Mouse (Mus musculus): ENCODE measurements around the gene Dag1. TPM values are rescaled to one million over a fixed set of nuclear protein-coding genes. Genes with fewer than 3 reads are reported as not detected.

Dag1 gene
- polyA plus RNA-seq, 1 experiment from 2014 or later, result 52.7 TPM

GRCm38 (mm10) chr9:108217936-108218543, 45.7 kb downstream of the Dag1 start:
- Histone ChIP-seq H3K4me2 (replicated peaks; ENCODE audit: low read depth) (no peak overlapping the region), H3K4me3 (ENCODE audit: low read depth, low read length) (no peak overlapping the region), H3K27ac (replicated peaks) (no peak overlapping the region), H3K27me3 (ENCODE audit: control insufficient read depth, insufficient read depth, low read length) (no peaks in the 10 kb centered on the region), H3K4me1 (replicated peaks; ENCODE audit: control insufficient read depth, insufficient read depth) (no peaks in the 10 kb centered on the region), H3K36me3 (ENCODE audit: control insufficient read depth, insufficient read depth, low read length) (peaks cover 10% of the 10 kb centered on the region), H3K9ac (ENCODE audit: low read length) (no peak overlapping the region), H3K9me3 (ENCODE audit: control insufficient read depth, low read length) (no peaks in the 10 kb centered on the region)
- WGBS, result 76% methylated on average over 11 of the region's 11 CpGs
- no peak for DNase-seq (ENCODE audit: low spot score)
- ATAC-seq (ENCODE audit: low FRiP score, low TSS enrichment), result no peak
- no peak for TF ChIP-seq EP300 (optimal IDR thresholded peaks at IDR 0.05)
- TF ChIP-seq CTCF (IDR thresholded peaks at IDR 0.05; ENCODE audit: low read depth), result no peak

- DNase-seq (ENCODE audit: low spot score), result no peak
- Histone ChIP-seq H3K4me3 (ENCODE audit: low read depth, low read length) (no peak overlapping the region), H3K4me1 (replicated peaks; ENCODE audit: control insufficient read depth, insufficient read depth) (no peaks in the 10 kb centered on the region), H3K27ac (replicated peaks) (no peak overlapping the region), H3K4me2 (replicated peaks; ENCODE audit: low read depth) (no peak overlapping the region), H3K9me3 (ENCODE audit: control insufficient read depth, low read length) (no peaks in the 10 kb centered on the region), H3K27me3 (ENCODE audit: control insufficient read depth, insufficient read depth, low read length) (no peaks in the 10 kb centered on the region), H3K9ac (ENCODE audit: low read length) (no peak overlapping the region), H3K36me3 (ENCODE audit: control insufficient read depth, insufficient read depth, low read length) (peaks cover 10% of the 10 kb centered on the region)
- no peak for ATAC-seq (ENCODE audit: low FRiP score, low TSS enrichment)
- TF ChIP-seq CTCF (IDR thresholded peaks at IDR 0.05; ENCODE audit: low read depth) (no peak), EP300 (optimal IDR thresholded peaks at IDR 0.05) (no peak)
- 97% methylated on average over 3 of the region's 3 CpGs for WGBS
These were observed 46.4 kb downstream of the Dag1 start for GRCm38 (mm10) chr9:108217406-108217805.

GRCm38 (mm10) chr9:108213105-108213504, 50.7 kb downstream of the Dag1 start:
- no peak for DNase-seq (ENCODE audit: low spot score)
- no peak overlapping the region for H3K4me2 ChIP-seq (replicated peaks; ENCODE audit: low read depth)
- no peak for TF ChIP-seq EP300 (optimal IDR thresholded peaks at IDR 0.05)
- no peak for TF ChIP-seq CTCF (IDR thresholded peaks at IDR 0.05; ENCODE audit: low read depth)
- no peak overlapping the region for H3K4me3 ChIP-seq (ENCODE audit: low read depth, low read length)
- H3K27me3 ChIP-seq (ENCODE audit: control insufficient read depth, insufficient read depth, low read length), result no peaks in the 10 kb centered on the region
- no peak for ATAC-seq (ENCODE audit: low FRiP score, low TSS enrichment)
- no peak overlapping the region for H3K9ac ChIP-seq (ENCODE audit: low read length)
- no peak overlapping the region for H3K27ac ChIP-seq (replicated peaks)
- H3K36me3 ChIP-seq (ENCODE audit: control insufficient read depth, insufficient read depth, low read length), result peaks cover 19% of the 10 kb centered on the region
- no peaks in the 10 kb centered on the region for H3K9me3 ChIP-seq (ENCODE audit: control insufficient read depth, low read length)
- no peaks in the 10 kb centered on the region for H3K4me1 ChIP-seq (replicated peaks; ENCODE audit: control insufficient read depth, insufficient read depth)
- WGBS, result 43% methylated on average over 7 of the region's 7 CpGs

DNA sequence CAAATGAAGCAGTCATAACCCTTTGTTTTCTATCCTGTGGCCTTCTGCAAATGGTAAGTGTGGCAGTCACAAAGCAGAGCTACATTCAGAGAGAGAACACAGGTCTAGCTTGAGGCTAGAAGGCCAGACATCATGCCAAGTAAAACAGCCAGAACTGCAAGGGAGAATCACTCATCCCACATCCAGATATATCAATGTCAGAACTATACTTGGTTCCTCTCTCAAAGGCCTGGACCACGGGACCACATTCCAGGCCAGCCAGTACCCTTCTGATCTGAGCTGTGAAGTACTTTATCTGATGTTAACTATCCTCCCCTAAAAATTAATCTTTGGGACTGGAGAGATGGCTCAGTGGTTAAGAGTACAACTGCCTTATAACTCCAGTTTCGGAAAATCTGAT, 51.3 kb downstream of the Dag1 start:
- DNase-seq (ENCODE audit: low spot score) (no peak), ATAC-seq (ENCODE audit: low FRiP score, low TSS enrichment) (no peak)
- Histone ChIP-seq H3K27ac (replicated peaks) (no peak overlapping the region), H3K4me3 (ENCODE audit: low read depth, low read length) (no peak overlapping the region), H3K4me1 (replicated peaks; ENCODE audit: control insufficient read depth, insufficient read depth) (no peaks in the 10 kb centered on the region), H3K9ac (ENCODE audit: low read length) (no peak overlapping the region), H3K27me3 (ENCODE audit: control insufficient read depth, insufficient read depth, low read length) (no peaks in the 10 kb centered on the region), H3K9me3 (ENCODE audit: control insufficient read depth, low read length) (no peaks in the 10 kb centered on the region), H3K4me2 (replicated peaks; ENCODE audit: low read depth) (no peak overlapping the region), H3K36me3 (ENCODE audit: control insufficient read depth, insufficient read depth, low read length) (peaks cover 17% of the 10 kb centered on the region; the same call in 1 of the 2 replicates)
- 86% methylated on average over 2 of the region's 2 CpGs for WGBS
- TF ChIP-seq CTCF (IDR thresholded peaks at IDR 0.05; ENCODE audit: low read depth) (no peak), EP300 (optimal IDR thresholded peaks at IDR 0.05) (no peak)

GRCm38 (mm10) chr9:108205571-108205901, 58.2 kb downstream of the Dag1 start:
- Histone ChIP-seq H3K4me1 (replicated peaks; ENCODE audit: control insufficient read depth, insufficient read depth) (no peaks in the 10 kb centered on the region), H3K27ac (replicated peaks) (no peak overlapping the region), H3K4me2 (replicated peaks; ENCODE audit: low read depth) (no peak overlapping the region), H3K4me3 (ENCODE audit: low read depth, low read length) (no peak overlapping the region), H3K27me3 (ENCODE audit: control insufficient read depth, insufficient read depth, low read length) (no peaks in the 10 kb centered on the region), H3K36me3 (ENCODE audit: control insufficient read depth, insufficient read depth, low read length) (peaks cover 23% of the 10 kb centered on the region; the same call in 1 of the 2 replicates), H3K9me3 (ENCODE audit: control insufficient read depth, low read length) (no peaks in the 10 kb centered on the region), H3K9ac (ENCODE audit: low read length) (no peak overlapping the region)
- TF ChIP-seq EP300 (optimal IDR thresholded peaks at IDR 0.05), result no peak
- DNase-seq (ENCODE audit: low spot score), result no peak
- 73% methylated on average over 3 of the region's 3 CpGs for WGBS
- ATAC-seq (ENCODE audit: low FRiP score, low TSS enrichment), result no peak

- H3K4me3 ChIP-seq (ENCODE audit: low read depth, low read length), result no peak overlapping the region
- no peak overlapping the region for H3K4me2 ChIP-seq (replicated peaks; ENCODE audit: low read depth)
- no peak for ATAC-seq (ENCODE audit: low FRiP score, low TSS enrichment)
- no peaks in the 10 kb centered on the region for H3K9me3 ChIP-seq (ENCODE audit: control insufficient read depth, low read length)
- H3K9ac ChIP-seq (ENCODE audit: low read length), result no peak overlapping the region
- no peak overlapping the region for H3K27ac ChIP-seq (replicated peaks)
- peaks cover 23% of the 10 kb centered on the region; the same call in 1 of the 2 replicates for H3K36me3 ChIP-seq (ENCODE audit: control insufficient read depth, insufficient read depth, low read length)
- DNase-seq (ENCODE audit: low spot score), result no peak
- no peak for TF ChIP-seq EP300 (optimal IDR thresholded peaks at IDR 0.05)
- TF ChIP-seq CTCF (IDR thresholded peaks at IDR 0.05; ENCODE audit: low read depth), result no peak
- WGBS, result 76% methylated on average over 8 of the region's 8 CpGs
- H3K4me1 ChIP-seq (replicated peaks; ENCODE audit: control insufficient read depth, insufficient read depth), result no peaks in the 10 kb centered on the region
- no peaks in the 10 kb centered on the region for H3K27me3 ChIP-seq (ENCODE audit: control insufficient read depth, insufficient read depth, low read length)
These were observed 58.7 kb downstream of the Dag1 start for GRCm38 (mm10) chr9:108204884-108205570.

All from stomach, postnatal 0 days (tissue).